Mouse (Mus musculus) CD4-positive helper T cell, adult 2 months (primary cell): ENCODE results near the gene Lrrc4.

ENCODE experiments used
- DNase-seq: peaks from one replicate; pipeline ENCODE4 v3.0.0-alpha.2; 2012; ENCODE audit warnings: low read depth, missing footprints, low spot score

Gene Lrrc4

DNA sequence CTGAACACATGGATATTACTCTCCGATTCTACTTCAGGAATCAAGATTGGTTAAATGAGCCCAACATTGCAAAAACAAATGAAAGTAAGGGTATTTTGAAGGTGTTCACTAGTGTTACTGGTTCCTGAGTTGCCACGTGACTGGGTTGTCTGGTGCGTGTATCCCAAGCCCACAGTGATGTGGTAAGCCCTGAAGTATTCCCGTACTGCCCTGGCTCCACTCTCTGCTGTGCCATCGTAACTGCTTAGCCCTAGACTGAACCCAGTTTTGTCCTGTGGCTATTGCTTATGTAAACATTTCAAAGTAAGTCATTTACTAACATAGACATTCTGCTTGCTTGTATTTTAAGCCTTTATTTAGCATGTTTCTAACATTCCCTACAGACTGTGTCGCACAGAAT lies 100.3 kb downstream of the Lrrc4 start:
- no peak for DNase-seq

DNA sequence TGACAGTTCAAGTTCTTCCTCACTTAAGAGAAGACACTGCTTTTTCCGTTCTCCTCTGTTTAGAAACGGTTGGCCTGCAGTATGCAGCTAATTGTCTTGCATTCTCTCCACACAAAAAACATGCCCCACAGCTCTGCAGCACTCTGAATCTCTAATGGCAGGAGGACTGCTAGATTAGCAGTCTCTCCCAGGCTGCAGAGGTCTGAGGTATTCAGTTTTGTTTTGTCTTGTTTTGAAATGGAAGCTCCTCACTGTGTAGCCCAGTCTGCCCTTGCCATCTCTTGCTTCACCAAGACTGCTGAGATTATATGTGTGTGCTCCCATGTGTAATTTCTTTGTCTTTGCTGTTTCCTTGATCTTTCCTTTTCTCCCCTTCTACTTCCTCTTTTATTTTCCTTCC lies 101.9 kb downstream of the Lrrc4 start:
- no peak for DNase-seq

DNA sequence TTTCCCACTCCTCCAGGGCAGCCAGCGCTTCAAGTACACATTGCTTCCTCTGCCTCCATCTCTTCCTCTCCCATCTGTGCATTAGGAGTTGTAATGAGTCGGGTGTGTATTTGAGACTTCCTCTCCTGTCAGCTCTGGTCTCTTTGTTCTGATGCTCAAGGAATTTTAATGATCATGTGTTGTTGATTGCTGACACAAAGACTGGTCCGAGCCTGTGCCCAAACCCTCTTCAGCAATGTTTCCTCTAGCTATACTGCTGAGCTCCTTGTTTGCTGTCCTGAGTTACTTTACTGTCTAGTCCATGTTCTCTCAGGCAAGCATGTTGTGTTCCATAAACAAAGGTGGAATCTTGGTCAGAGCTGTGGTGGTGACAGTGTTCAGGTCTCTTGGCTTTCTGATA lies 102.3 kb downstream of the Lrrc4 start:
- DNase-seq, result no peak

DNA sequence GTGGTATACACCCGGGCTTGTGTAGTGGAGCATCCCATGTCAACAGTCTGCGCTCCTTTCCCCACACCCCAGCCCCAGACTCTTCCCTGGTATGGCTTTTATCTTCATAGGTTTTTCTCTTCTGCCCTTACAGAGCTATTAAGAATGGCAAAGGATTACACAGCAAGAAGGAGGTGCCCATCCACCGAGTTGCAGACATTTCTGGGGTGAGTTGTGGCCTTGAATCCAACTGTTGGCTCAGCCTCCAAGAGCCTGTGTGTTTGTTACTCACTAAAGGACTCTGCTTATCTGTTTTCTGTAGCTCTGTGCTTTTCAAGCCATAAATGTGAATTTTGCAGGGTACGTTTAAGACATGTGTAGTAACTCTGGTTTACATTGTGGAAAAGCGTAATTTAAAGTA lies 106.8 kb downstream of the Lrrc4 start:
- no peak for DNase-seq

DNA sequence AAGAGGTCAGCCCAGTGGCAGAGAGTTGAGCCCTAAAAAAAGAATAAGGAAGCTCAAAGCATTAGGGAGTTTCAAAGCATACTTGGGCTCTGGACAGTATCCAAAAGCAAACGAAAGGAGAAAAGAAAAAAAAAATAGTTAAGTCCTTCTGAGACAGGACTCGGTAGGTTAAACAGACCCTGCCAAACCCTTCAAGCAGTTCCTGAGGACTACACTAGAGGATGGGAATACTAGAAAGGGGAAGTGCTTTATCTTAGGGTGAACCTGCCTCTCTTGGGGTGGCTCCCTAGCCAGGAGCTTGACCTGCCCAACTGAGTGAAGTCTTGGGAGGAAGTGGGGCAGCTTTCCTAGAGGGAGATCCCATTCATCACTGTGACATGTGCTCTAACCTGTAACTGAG lies 108.5 kb downstream of the Lrrc4 start:
- no peak for DNase-seq

DNA sequence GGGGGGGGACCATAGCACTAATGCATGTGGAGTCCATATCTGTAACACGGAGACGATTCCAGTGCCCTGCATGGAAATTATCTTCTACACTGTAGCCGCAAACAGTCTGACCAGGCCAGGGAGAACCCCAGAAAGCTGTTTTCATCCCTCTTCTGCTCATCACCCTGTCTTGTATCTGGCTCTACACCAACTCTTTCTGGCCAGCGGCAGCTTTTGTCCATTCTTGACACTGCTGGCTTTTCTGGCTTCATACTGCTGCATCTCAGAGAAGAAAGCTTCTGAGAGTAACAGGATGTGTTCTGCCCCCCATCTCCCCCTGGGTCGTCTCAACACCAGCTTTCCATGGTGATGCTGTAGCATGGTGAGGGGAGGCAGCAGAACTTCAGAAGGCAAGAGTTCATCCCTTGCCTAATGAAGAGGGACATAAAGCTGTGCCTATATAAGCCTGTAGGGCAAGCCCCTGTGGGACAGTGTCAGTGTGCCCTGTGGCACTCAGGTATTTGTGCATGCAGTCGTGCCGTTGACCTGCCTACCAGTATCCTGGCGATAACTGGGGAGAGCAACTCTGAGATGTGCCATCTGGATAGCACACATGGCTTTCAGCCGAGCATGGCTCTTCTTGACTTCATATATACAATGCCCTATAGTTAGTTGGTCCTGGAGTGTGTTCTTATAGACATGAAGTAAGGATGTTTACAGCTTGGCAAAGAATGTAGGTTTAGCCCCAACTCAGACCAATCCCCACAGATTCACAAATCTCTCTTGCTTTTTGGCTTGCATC lies 111.0 kb downstream of the Lrrc4 start:
- no peak for DNase-seq

- no peak for DNase-seq
Measured at GRCm38 (mm10) chr6:28717845-28718237, 113.7 kb downstream of the Lrrc4 start.

DNA sequence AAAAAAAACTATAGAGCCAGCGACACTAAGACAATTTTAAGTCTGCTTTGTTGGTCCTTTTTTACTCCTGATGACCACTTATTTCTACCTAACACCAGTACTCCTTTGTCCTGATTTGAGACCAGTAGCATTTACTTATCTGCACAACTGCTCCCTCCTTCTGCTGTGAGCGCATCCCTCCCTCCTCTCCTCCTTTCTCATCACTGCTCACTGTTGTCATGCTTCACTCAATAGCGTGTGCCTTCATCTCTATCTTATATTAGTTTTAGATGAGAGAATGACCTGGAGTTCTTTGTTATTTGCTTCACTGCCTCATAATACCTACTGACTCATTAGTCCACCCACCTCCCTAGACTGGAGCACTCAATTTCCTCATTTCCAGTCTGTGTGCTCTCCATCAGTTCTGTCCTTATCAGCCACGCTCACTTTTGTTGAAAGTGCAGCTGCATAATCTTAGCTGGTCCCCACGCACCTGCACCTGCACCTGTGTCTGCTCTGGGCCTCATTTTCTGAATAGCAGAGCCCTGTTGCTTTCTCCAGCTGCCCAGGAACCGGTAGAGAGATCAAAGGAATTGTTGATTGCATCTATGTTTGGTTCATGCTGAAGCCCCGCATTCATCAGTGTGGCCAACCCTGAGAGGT lies 114.2 kb downstream of the Lrrc4 start:
- DNase-seq, result no peak

- DNase-seq, result no peak
Measured at GRCm38 (mm10) chr6:28710035-28710434, 121.5 kb downstream of the Lrrc4 start.

GRCm38 (mm10) chr6:28706976-28707592 lies 124.5 kb downstream of the Lrrc4 start:
- DNase-seq, result no peak

- DNase-seq, result no peak
Measured at GRCm38 (mm10) chr6:28706108-28706975, 125.2 kb downstream of the Lrrc4 start.

- no peak for DNase-seq
Measured at GRCm38 (mm10) chr6:28705384-28706107, 126.0 kb downstream of the Lrrc4 start.

GRCm38 (mm10) chr6:28704612-28705011 lies 126.9 kb downstream of the Lrrc4 start:
- no peak for DNase-seq

DNA sequence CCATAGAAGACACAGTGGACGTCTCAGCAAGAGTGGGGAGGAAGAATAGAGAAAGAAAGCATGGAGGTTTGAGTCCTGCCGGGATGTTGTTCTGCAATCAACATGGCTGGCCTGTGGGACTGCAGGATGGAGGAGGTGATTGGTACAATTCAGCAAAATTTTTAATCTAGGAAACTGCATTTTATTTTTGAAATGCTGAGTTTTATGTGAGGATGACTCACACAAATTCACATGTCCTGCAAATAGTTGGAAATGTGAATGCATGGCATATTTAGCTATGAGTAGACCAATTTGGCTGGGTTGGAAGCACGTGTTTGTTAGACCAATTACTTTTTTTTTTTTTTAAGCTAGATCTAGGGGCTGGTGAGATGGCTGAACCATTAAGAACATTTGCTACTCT lies 134.3 kb downstream of the Lrrc4 start:
- no peak for DNase-seq

DNA sequence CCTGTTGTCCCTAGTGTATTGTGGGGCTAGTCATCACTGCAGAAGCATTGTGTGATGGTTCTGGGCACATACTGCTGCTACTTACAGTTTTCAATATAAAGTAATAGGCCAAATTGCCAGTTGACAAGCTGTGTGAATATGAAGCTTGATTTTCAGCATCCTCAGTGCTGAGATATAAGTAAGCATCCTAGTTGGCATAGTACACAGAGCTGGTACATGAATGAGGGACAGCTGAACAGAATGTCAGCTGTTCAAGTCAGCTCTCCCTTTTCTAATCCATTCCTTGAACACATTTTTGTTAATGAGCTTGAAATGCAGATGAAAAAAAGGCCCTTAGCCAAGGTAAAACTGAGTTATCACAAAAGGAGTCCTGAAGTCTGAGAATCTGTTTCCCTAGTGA lies 138.9 kb downstream of the Lrrc4 start:
- no peak for DNase-seq

DNA sequence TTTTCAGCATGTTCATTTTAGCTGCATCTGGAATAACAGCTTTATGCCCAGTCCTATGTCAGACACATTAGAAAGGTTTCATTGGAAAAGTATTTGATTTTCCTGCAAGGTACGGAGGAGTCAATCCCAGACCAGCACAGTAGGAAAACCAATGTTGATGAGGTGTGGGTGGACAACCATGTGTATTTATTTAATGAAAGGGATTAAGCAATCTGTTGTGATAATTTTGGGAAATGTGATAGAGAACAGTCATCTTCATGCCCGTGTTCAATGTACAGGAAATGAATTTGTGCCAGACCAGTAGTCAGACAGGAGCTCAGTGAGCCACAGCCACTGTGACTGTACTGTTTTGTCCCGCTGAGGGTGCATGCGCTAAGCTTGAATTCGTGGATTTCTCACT lies 143.8 kb downstream of the Lrrc4 start:
- no peak for DNase-seq

DNA sequence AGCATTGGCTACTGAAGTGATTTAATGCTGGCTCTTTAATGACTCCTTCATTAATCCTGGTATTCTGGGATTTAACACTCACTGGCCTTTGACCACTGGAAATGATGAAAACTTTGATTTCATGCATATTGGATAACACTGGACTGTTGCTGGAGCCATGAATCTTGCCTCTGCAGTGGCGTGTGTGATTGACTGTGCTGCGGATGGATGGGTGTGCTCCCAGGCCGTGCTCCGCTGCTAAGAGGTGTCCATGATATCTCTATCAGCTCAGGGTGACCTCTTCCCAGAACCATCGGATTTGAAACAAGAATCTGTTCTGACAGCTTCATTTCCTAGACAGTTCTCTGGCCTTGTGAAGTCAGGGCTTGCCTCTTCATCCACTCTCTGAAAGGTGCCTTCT lies 145.8 kb downstream of the Lrrc4 start:
- no peak for DNase-seq

DNA sequence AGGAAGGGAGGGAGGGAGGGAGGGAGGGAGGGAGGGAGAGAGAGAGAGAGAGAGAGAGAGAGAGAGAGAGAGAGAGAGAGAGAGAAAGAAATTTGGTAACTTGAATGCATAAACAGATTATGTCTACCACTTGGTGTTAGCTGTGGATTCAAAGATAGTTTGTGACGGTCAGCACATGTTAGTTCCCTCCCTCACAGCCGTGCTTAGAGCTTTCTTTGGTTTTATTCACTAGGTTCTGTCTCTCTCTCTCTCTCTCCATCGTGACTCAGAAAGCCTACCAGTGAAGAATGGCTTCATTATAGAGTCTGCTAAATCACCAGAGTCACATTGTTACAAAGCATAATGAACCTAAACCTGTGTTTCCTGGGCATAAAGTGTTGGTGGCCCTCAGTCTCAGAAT lies 146.5 kb downstream of the Lrrc4 start:
- DNase-seq, result no peak

DNA sequence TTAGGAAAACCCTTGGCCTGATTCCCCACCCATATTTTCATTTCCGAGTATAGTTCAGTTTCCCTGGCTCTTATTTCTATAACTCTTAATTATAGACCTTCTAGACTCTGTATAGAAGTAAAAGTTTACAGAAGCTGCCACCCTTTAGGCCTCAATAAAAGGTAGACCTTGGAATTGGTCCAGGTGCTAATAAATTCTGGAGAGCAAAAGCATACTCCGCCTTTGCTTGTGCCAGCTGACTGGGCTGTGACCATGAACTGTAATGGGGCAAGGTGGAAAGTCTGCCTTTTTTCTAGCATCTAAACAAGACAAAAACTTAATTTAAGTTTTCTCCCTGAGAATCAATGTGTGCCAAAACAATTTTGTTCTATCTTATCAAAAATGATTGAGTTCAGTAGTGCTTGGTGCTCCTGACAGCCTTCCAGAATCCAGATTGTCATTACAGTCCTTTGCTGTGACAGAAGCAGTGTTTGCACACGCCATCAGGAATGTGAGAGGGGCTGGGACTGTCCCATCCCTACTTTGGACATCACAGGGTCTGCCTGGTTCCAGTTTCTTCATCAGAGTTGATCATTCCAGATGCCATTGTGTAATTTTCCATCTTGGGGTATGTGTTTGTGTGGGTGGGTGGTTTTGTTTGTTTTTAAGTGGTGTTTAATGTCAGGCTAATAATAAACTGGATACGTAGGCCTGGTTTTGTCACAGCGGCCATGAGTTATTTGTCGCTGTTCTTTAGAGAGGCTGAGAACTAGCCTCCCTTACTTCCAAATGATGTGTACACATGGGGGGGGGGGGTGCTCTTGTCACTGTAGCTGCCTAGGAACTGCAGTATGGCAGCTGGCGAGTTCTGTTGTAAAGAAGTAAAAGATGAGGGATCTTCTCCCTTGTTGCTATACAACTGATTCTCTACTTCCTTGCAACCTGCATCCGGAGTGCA lies 149.8 kb downstream of the Lrrc4 start:
- DNase-seq, result no peak

GRCm38 (mm10) chr6:28680537-28680936 lies 151.0 kb downstream of the Lrrc4 start:
- no peak for DNase-seq
